24 mouse cellular contexts compared by ENCODE assay signal in the genomic region with DNA sequence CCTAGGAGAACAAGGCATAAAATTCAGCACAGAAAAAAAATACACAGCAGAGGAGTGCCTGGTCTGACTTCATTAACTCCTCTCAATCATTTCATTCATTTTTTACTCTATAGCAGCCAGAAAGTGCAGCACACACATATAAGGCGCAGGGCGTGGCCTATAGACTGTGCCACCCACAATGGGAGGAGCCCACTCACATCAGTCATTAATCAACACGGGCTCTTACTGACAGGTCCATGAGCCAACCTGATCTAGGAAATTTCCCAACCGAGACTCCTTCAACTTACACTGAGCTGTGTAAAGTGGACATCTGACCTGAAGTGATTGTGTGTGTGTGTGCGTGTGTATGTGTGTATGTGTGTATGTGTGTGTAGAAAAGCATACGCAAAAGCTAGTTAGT.
DNase-seq lines count a peak whose midpoint lies in the region; ATAC-seq and TF ChIP-seq lines count a peak whose summit lies in the region.
"Had no signal": no experiment of that assay in that cellular context is flagged by ENCODE, and none has a peak within 500 bp of the region (broad histone marks: within the 10 kb centered on the region; RNA-seq: fewer than 3 reads in every experiment).

No protein-coding gene starts in this region.

- peak; percentile 49; the same call in 1 of the 2 replicates for ATAC-seq in forebrain, embryonic 12.5 days (ENCODE audit: low FRiP score)
- no peak for ATAC-seq in forebrain, embryonic 13.5 days
- ATAC-seq in kidney, embryonic 15.5 days (replicated peaks; ENCODE audit: low FRiP score), result 0 out of 2 replicates have a peak, but pooled peaks have one; percentile 33
- ATAC-seq in midbrain, embryonic 15.5 days (replicated peaks), result 0 out of 2 replicates have a peak, but pooled peaks have one; percentile 55
- no peak for ATAC-seq in midbrain, postnatal 0 days (ENCODE audit: low FRiP score)
- 0 out of 2 replicates have a peak, but pooled peaks have one; percentile 40 for ATAC-seq in hindbrain, embryonic 16.5 days
- ATAC-seq: inflammation-experienced regulatory T-cells, adult 6 months; lung, postnatal 0 days; Patski had no signal

- no peak overlapping the region for H3K4me2 ChIP-seq in forebrain, embryonic 12.5 days
- no peak overlapping the region for H3K4me2 ChIP-seq in forebrain, embryonic 13.5 days
- H3K4me2 ChIP-seq in kidney, embryonic 15.5 days, result no peak overlapping the region
- no peak overlapping the region for H3K4me2 ChIP-seq in midbrain, embryonic 15.5 days
- H3K4me2 ChIP-seq in midbrain, postnatal 0 days (ENCODE audit: low read depth, low read length, poor library complexity, severe bottlenecking), result no peak overlapping the region
- H3K4me2 ChIP-seq in hindbrain, embryonic 16.5 days (ENCODE audit: low read length), result no peak overlapping the region
- H3K4me2 ChIP-seq: embryonic facial prominence, embryonic 12.5 days; liver, embryonic 15.5 days had no signal

- H3K27ac ChIP-seq in forebrain, embryonic 12.5 days, result no peak overlapping the region
- no peak overlapping the region for H3K27ac ChIP-seq in forebrain, embryonic 13.5 days
- no peak overlapping the region for H3K27ac ChIP-seq in kidney, embryonic 15.5 days
- no peak overlapping the region for H3K27ac ChIP-seq in midbrain, embryonic 15.5 days
- no peak overlapping the region for H3K27ac ChIP-seq in midbrain, postnatal 0 days (ENCODE audit: low read depth, low read length)
- no peak overlapping the region for H3K27ac ChIP-seq in hindbrain, embryonic 16.5 days (ENCODE audit: low read depth, low read length)
- H3K27ac ChIP-seq: embryonic facial prominence, embryonic 12.5 days; heart, adult 2 months; limb, embryonic 10.5 days; liver, embryonic 15.5 days had no signal

- no peaks in the 10 kb centered on the region for H3K4me1 ChIP-seq in forebrain, embryonic 12.5 days
- no peaks in the 10 kb centered on the region for H3K4me1 ChIP-seq in forebrain, embryonic 13.5 days
- no peaks in the 10 kb centered on the region for H3K4me1 ChIP-seq in kidney, embryonic 15.5 days
- H3K4me1 ChIP-seq in midbrain, embryonic 15.5 days, result peaks cover 6% of the 10 kb centered on the region; the same call in 1 of the 2 replicates
- H3K4me1 ChIP-seq in midbrain, postnatal 0 days (ENCODE audit: insufficient read depth, low read length), result no peaks in the 10 kb centered on the region
- peaks cover 2% of the 10 kb centered on the region; the same call in 1 of the 2 replicates for H3K4me1 ChIP-seq in hindbrain, embryonic 16.5 days (ENCODE audit: control insufficient read depth, insufficient read depth, low read depth, low read length)
- H3K4me1 ChIP-seq: embryonic facial prominence, embryonic 12.5 days; limb, embryonic 10.5 days; liver, embryonic 15.5 days had no signal

- no peak overlapping the region for H3K4me3 ChIP-seq in forebrain, embryonic 12.5 days (replicated peaks)
- no peak overlapping the region for H3K4me3 ChIP-seq in forebrain, embryonic 13.5 days
- H3K4me3 ChIP-seq in kidney, embryonic 15.5 days (replicated peaks), result no peak overlapping the region
- no peak overlapping the region for H3K4me3 ChIP-seq in midbrain, embryonic 15.5 days
- H3K4me3 ChIP-seq in midbrain, postnatal 0 days (ENCODE audit: low read depth, low read length), result no peak overlapping the region
- H3K4me3 ChIP-seq in hindbrain, embryonic 16.5 days (ENCODE audit: low read length), result no peak overlapping the region
- H3K4me3 ChIP-seq: embryonic facial prominence, embryonic 12.5 days; erythroblast, embryonic 14.5 days; heart, adult 2 months; limb, embryonic 10.5 days; liver, embryonic 15.5 days; myocyte had no signal

- DNase-seq in kidney, postnatal 10 days, result no peak
- no peak for DNase-seq in midbrain, postnatal 0 days (ENCODE audit: low spot score)
- DNase-seq in left cerebral cortex, postnatal 10 days (ENCODE audit: extremely low spot score in 1 of 2, low spot score in 2 of 2), result no peak
- DNase-seq: adrenal gland, adult 2 months; cerebellum, adult 11 months; cerebellum, adult 9-11 months; gastrocnemius, postnatal 36 days; heart, adult 2 months; kidney, adult 8-10 months; liver; midbrain, embryonic 14.5 days had no signal

- intact Hi-C loops in left cerebral cortex, postnatal 10 days (cut with DNase I), result no loop called here

- TF ChIP-seq CTCF in midbrain, postnatal 0 days (IDR thresholded peaks at IDR 0.05), result no peak

- 87% methylated on average over 6 of the region's 6 CpGs for WGBS in forebrain, embryonic 12.5 days
- 89% methylated on average over 6 of the region's 6 CpGs for WGBS in forebrain, embryonic 13.5 days
- 85% methylated on average over 6 of the region's 6 CpGs for WGBS in kidney, embryonic 15.5 days
- 86% methylated on average over 6 of the region's 6 CpGs for WGBS in midbrain, embryonic 15.5 days
- 85% methylated on average over 6 of the region's 6 CpGs for WGBS in midbrain, postnatal 0 days
- WGBS in hindbrain, embryonic 16.5 days, result 81% methylated on average over 6 of the region's 6 CpGs

- no peaks in the 10 kb centered on the region for H3K27me3 ChIP-seq in forebrain, embryonic 12.5 days
- H3K27me3 ChIP-seq in forebrain, embryonic 13.5 days, result no peaks in the 10 kb centered on the region
- no peaks in the 10 kb centered on the region for H3K27me3 ChIP-seq in kidney, embryonic 15.5 days
- H3K27me3 ChIP-seq in midbrain, embryonic 15.5 days (replicated peaks), result no peaks in the 10 kb centered on the region
- no peaks in the 10 kb centered on the region for H3K27me3 ChIP-seq in midbrain, postnatal 0 days (ENCODE audit: insufficient read depth, low read length)
- H3K27me3 ChIP-seq in hindbrain, embryonic 16.5 days (replicated peaks; ENCODE audit: control insufficient read depth, insufficient read depth, low read length), result no peaks in the 10 kb centered on the region
- H3K27me3 ChIP-seq: embryonic facial prominence, embryonic 12.5 days; liver, embryonic 15.5 days; Patski had no signal

- no peaks in the 10 kb centered on the region for H3K36me3 ChIP-seq in forebrain, embryonic 12.5 days (replicated peaks)
- H3K36me3 ChIP-seq in forebrain, embryonic 13.5 days (ENCODE audit: poor library complexity, severe bottlenecking), result no peaks in the 10 kb centered on the region
- H3K36me3 ChIP-seq in kidney, embryonic 15.5 days, result no peaks in the 10 kb centered on the region
- no peaks in the 10 kb centered on the region for H3K36me3 ChIP-seq in midbrain, embryonic 15.5 days (replicated peaks)
- H3K36me3 ChIP-seq in midbrain, postnatal 0 days (ENCODE audit: insufficient read depth, low read length), result no peaks in the 10 kb centered on the region
- no peaks in the 10 kb centered on the region for H3K36me3 ChIP-seq in hindbrain, embryonic 16.5 days (ENCODE audit: control insufficient read depth, insufficient read depth, low read length)
- H3K36me3 ChIP-seq: embryonic facial prominence, embryonic 12.5 days; limb, embryonic 10.5 days; liver, embryonic 15.5 days had no signal

- no peak overlapping the region for H3K9ac ChIP-seq in forebrain, embryonic 12.5 days
- no peak overlapping the region for H3K9ac ChIP-seq in forebrain, embryonic 13.5 days
- no peak overlapping the region for H3K9ac ChIP-seq in kidney, embryonic 15.5 days
- no peak overlapping the region for H3K9ac ChIP-seq in midbrain, embryonic 15.5 days
- H3K9ac ChIP-seq in midbrain, postnatal 0 days (replicated peaks; ENCODE audit: low read length, poor library complexity, severe bottlenecking), result no peak overlapping the region
- H3K9ac ChIP-seq in hindbrain, embryonic 16.5 days (ENCODE audit: low read depth, low read length), result no peak overlapping the region
- H3K9ac ChIP-seq: embryonic facial prominence, embryonic 12.5 days; liver, embryonic 15.5 days had no signal

- no peaks in the 10 kb centered on the region for H3K9me3 ChIP-seq in forebrain, embryonic 12.5 days
- H3K9me3 ChIP-seq in forebrain, embryonic 13.5 days (replicated peaks), result no peaks in the 10 kb centered on the region
- no peaks in the 10 kb centered on the region for H3K9me3 ChIP-seq in kidney, embryonic 15.5 days (replicated peaks)
- no peaks in the 10 kb centered on the region for H3K9me3 ChIP-seq in midbrain, embryonic 15.5 days
- H3K9me3 ChIP-seq in midbrain, postnatal 0 days (ENCODE audit: low read length), result no peaks in the 10 kb centered on the region
- no peaks in the 10 kb centered on the region for H3K9me3 ChIP-seq in hindbrain, embryonic 16.5 days (ENCODE audit: control insufficient read depth, low read length)
- H3K9me3 ChIP-seq: embryonic facial prominence, embryonic 12.5 days; limb, embryonic 10.5 days; liver, embryonic 15.5 days had no signal

Comparison
In these comparisons a context has a peak if more than half of its experiments do, and no peak if none do; other contexts are left out.
1. ATAC-seq: peak in forebrain, embryonic 12.5 days (single experiment), kidney, embryonic 15.5 days (single experiment), midbrain, embryonic 15.5 days (single experiment) and hindbrain, embryonic 16.5 days (single experiment); none in forebrain, embryonic 13.5 days (single experiment) and midbrain, postnatal 0 days (single experiment).